Mouse (Mus musculus) limb, embryonic 13.5 days (tissue): ENCODE measurements around the gene Mymx. TPM values are rescaled to one million over a fixed set of nuclear protein-coding genes. Genes with fewer than 3 reads are reported as not detected.
"Not testable (repeated sequence)": the region's sequence is repeated elsewhere in the genome, so short reads cannot be mapped to it uniquely, and the experiment has no call there.

Experiments used
- ATAC-seq: fragments of 200-750 bp; cut with Nextera tagmentation; 2 replicates; pipeline ENCODE4 v1.8.0; 2017; ENCODE audit warnings: low read depth, moderate number of reproducible peaks, moderate TSS enrichment; ENCODE audit not compliant: low FRiP score
- H3K27ac ChIP-seq: fragments of 300-500 bp; sonication (generic); 2 replicates; pipeline ENCODE4 v1.5.1; 2015; ENCODE audit warnings: inconsistent platforms, mild to moderate bottlenecking, moderate library complexity
- H3K27me3 ChIP-seq: fragments of 300-500 bp; sonication (generic); 2 replicates; pipeline ENCODE4 v1.6.1; 2015; ENCODE audit warnings: mild to moderate bottlenecking, inconsistent platforms
- H3K36me3 ChIP-seq: fragments of 300-500 bp; sonication (generic); 2 replicates; pipeline ENCODE4 v1.6.1; 2015; ENCODE audit warnings: inconsistent platforms, mild to moderate bottlenecking, moderate library complexity
- H3K4me1 ChIP-seq: fragments of 300-500 bp; sonication (generic); 2 replicates; pipeline ENCODE4 v1.6.1; 2015; ENCODE audit warnings: inconsistent platforms
- H3K4me2 ChIP-seq: fragments of 300-500 bp; sonication (generic); replicated peaks from 2 replicates; pipeline ENCODE4 v1.6.1; 2015; ENCODE audit warnings: inconsistent platforms, mild to moderate bottlenecking, moderate library complexity
- H3K4me3 ChIP-seq: fragments of 300-500 bp; sonication (generic); 2 replicates; pipeline ENCODE4 v1.5.1; 2015; ENCODE audit warnings: moderate library complexity, mild to moderate bottlenecking, inconsistent platforms
- H3K9ac ChIP-seq: fragments of 300-500 bp; sonication (generic); 2 replicates; pipeline ENCODE4 v1.6.1; 2015; ENCODE audit warnings: mild to moderate bottlenecking, inconsistent platforms
- H3K9me3 ChIP-seq: fragments of 300-500 bp; sonication (generic); 2 replicates; pipeline ENCODE4 v1.6.1; 2016; ENCODE audit warnings: inconsistent platforms
- WGBS: fragments of 180-500 bp; shearing (Covaris S2); methylation state at CpG from one replicate; pipeline ENCODE4 v1.1.7; 2015; 5-methylcytosine and 5-hydroxymethylcytosine counted together
- polyA plus RNA-seq: library from polyadenylated mRNA; unstranded; fragments of >200 nt; fragmentation: Nextera tagmentation; extraction: Ambion mirVana; gene quantifications from 2 replicates; pipeline ENCODE4 v1.2.1, GENCODE M21; 2015

Mymx gene
- polyA plus RNA-seq, 1 experiment from 2014 or later = 26.7 TPM

DNA sequence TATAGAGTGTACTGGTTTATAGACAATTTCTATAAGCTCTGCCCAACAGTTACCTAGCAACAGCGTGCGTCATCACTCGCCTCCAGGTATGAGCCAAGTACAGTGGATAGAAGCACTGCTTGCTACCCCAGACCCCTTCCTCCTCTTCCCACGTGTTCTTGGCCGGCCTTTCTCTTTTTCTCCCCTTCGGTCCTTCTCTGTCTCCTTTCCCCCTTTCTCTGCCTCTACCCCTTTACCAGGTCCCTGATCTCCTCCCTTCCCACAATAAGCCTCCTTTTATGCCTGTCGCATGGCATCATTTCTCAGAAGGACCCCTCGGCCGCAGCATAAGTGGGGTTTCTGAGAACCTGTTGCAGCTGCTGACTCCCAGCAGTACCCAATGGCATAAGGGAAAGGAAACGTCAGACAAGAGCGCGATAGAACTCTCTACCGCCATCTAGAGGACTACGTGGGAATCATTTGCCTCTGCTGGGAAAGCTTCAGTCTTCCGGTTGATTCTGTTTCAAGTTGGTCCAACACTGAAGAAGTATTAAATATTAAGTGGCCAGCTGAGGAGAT lies 24.8 kb upstream of the Mymx start:
- ATAC-seq = no peak; the same call in 1 of the 2 replicates
- Histone ChIP-seq H3K27ac (no peak overlapping the region), H3K9ac (no peak overlapping the region), H3K4me3 (no peak overlapping the region), H3K36me3 (no peaks in the 10 kb centered on the region), H3K4me1 (peaks cover 5% of the 10 kb centered on the region; the same call in 1 of the 2 replicates), H3K27me3 (peaks cover 5% of the 10 kb centered on the region; the same call in 1 of the 2 replicates), H3K4me2 (peak overlapping the region; percentile 41), H3K9me3 (no peaks in the 10 kb centered on the region)
- 27% methylated on average over 15 of the region's 15 CpGs for WGBS

DNA sequence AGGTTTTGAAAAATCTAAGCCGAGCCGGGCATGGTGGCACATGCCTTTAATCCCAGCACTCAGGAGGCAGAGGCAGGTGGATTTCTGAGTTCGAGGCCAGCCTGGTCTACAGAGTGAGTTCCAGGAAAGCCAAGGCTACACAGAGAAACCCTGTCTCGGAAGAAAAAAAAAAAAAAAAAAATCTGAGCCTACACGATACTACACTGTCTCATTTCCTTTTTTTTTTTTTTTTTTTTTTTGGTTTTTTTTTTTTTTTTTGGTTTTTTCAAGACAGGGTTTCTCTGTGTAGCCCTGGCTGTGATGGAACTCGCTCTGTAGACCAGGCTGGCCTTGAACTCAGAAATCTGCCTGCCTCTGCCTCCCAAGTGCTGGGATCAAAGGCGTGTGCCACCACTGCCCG lies 21.5 kb upstream of the Mymx start:
- not testable (repeated sequence) for H3K4me2 ChIP-seq, H3K9ac ChIP-seq, H3K9me3 ChIP-seq, H3K36me3 ChIP-seq, ATAC-seq, H3K4me3 ChIP-seq, H3K27me3 ChIP-seq, H3K27ac ChIP-seq
- whole genome bisulfite sequencing = 90% methylated on average over 8 of the region's 8 CpGs
- peaks cover 12% of the 10 kb centered on the region for H3K4me1 ChIP-seq

DNA sequence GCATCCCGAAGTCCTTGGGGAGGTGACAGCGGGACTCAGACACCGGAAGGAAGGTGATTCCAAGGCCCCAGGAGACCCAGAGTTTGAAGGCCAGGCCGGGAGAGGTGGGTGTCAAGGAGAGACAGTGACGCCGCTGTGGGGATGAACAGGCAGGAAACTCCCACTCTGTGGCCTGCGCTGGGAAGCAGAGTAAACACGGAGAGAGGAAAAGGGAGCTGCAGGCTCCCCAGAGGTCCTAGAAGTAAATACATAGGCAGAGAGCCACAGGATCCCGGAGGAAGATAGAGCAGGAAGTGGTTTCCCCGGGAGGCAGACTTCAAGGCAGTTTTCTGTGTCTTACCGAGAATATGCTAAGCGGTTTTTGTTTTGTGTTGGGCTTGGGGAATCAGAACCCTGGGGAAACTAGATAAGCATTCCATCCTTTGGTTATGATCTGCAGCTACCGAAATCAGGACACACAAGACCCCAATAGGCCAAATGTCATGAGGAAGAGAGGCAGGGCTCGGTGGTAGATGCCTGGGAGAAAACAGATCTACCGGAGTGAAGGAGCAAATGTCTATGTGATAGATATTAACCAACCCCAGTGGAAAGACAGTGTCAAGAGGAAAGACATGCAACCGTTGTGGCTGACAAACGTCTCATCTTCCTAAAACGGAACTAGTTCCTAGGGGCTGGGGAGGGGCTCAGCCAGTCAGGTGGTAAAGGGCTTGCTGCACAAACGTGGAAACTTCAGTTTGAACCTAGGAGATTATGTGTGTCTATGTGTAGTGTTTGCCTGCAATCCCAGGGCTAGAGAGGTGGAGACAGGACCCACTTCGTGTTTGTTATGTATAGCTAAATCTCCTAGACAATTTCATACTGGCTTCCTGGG lies 17.7 kb upstream of the Mymx start:
- H3K9me3 ChIP-seq = no peaks in the 10 kb centered on the region
- peak overlapping the region; percentile 61 for H3K9ac ChIP-seq
- no peak for ATAC-seq
- H3K4me2 ChIP-seq = peak overlapping the region; percentile 54
- H3K4me3 ChIP-seq = peak overlapping the region; percentile 26
- H3K36me3 ChIP-seq = no peaks in the 10 kb centered on the region
- 25% methylated on average over 20 of the region's 20 CpGs for WGBS
- no peaks in the 10 kb centered on the region for H3K27me3 ChIP-seq
- H3K27ac ChIP-seq = peak overlapping the region; percentile 28; the same call in 1 of the 2 replicates
- peaks cover 12% of the 10 kb centered on the region for H3K4me1 ChIP-seq

DNA sequence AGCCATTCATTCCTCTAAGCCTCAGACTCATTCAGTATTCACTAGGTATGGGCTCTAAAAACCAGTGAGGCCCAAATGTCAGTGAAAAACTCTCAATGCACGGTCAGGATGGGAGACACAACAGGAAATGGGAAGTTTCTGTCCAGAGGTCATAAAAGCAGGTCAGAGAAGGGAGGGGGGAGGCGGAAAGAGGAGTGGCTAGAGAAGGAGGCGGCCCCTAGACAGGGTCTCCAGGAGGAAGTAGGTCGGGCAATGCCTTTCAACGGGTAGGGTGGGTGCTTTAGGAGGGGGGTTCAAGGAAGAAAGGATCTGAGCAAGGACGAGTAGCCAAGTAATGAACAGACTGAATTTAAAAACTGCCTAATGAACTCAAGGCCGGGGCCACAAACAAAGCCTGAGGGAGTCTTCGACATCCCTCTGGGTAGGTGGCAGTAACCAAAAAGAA lies 17.1 kb upstream of the Mymx start:
- H3K27me3 ChIP-seq = no peaks in the 10 kb centered on the region
- peak overlapping the region; percentile 54 for H3K4me2 ChIP-seq
- H3K36me3 ChIP-seq = no peaks in the 10 kb centered on the region
- H3K4me3 ChIP-seq = peak overlapping the region; percentile 26
- WGBS = 12% methylated on average over 8 of the region's 8 CpGs
- H3K4me1 ChIP-seq = peaks cover 12% of the 10 kb centered on the region
- H3K27ac ChIP-seq = peak overlapping the region; percentile 28; the same call in 1 of the 2 replicates
- peak overlapping the region; percentile 61; the same call in 1 of the 2 replicates for H3K9ac ChIP-seq
- 0 out of 2 replicates have a peak, but pooled peaks have one; percentile 26 for ATAC-seq
- no peaks in the 10 kb centered on the region for H3K9me3 ChIP-seq

DNA sequence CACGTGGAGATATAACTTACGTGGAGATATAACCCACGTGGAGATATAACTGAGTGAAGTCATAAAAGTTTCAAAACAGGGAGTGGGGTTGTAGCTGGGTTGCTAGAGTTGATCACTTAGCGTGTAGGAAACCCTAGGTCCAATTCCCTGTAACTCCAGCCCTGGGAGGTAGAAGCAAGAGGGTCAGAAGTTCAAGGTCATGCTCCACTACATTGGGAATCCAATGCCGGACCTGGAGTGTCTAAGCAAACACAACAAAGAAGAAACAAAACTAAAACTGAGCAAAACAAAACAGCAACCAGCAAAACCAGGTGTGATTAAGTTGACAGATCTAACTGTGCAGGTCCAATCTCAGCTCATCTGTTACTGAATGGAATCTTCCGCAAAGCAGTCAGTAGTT lies 15.8 kb upstream of the Mymx start:
- H3K36me3 ChIP-seq = no peaks in the 10 kb centered on the region
- no peak for ATAC-seq

DNA sequence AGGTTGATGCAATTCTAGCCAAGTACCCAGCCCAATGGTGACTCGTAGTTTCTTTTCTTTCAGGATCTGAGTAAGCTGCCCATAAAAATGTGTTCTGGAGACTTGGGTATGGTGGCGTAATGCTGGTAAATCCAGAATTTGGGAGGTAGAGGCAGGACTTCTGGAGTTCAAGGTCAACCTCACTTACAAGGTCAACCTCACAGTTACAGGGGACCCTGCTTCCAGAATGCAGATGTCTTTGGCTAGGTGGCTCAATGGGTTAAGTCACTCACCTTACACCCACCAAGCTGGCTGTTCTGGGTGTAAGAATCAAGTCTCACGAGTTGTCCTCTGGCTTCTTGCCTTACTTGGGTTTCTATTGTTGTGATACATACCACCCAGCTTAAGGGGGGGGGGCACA lies 14.8 kb upstream of the Mymx start:
- no peak overlapping the region for H3K4me2 ChIP-seq
- ATAC-seq = no peak

More for the DNA sequence above, 15.8 kb upstream of the Mymx start:
- Histone ChIP-seq H3K9ac (no peak overlapping the region), H3K4me1 (peaks cover 12% of the 10 kb centered on the region), H3K27ac (no peak overlapping the region), H3K9me3 (no peaks in the 10 kb centered on the region), H3K4me2 (no peak overlapping the region), H3K4me3 (no peak overlapping the region), H3K27me3 (no peaks in the 10 kb centered on the region)
- WGBS = 89% methylated on average over 6 of the region's 6 CpGs

DNA sequence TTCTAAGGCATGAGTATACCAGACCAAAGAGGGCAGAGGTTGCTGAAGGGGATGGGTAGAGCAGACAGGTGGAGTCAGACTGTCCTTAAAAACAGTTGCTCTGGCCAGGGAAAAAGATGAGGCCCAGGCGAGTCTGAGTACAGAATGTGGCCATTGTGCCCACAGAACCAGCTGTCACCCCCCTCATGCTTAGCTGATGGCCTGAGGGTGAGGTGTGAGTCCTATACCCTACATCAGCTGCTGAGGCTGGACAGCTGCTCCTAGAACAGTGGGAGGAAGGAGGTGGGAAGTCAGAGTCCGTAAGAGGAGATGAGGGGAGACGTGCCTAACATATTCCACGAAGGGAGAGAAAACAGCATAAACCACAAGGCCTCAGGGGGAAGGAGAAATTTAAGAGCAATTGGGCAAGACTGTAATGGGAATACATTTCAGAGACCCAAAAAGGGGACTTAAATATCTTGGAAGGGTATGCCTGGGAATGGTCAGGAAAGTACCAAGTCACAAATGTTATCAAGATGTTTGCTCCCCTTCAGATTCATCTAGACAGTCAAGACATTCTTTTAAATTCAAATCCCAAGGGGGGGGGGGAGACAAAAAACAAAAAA lies 14.2 kb upstream of the Mymx start:
- 41% methylated on average over 4 of the region's 4 CpGs for WGBS
- Histone ChIP-seq H3K36me3 (no peaks in the 10 kb centered on the region), H3K4me3 (no peak overlapping the region), H3K27me3 (no peaks in the 10 kb centered on the region), H3K27ac (no peak overlapping the region; the same call in 1 of the 2 replicates), H3K9me3 (no peaks in the 10 kb centered on the region), H3K9ac (no peak overlapping the region), H3K4me2 (no peak overlapping the region), H3K4me1 (peaks cover 12% of the 10 kb centered on the region)
- no peak for ATAC-seq

More for the DNA sequence above, 14.8 kb upstream of the Mymx start:
- H3K27me3 ChIP-seq = no peaks in the 10 kb centered on the region
- no peak overlapping the region for H3K4me3 ChIP-seq
- H3K9ac ChIP-seq = no peak overlapping the region
- no peaks in the 10 kb centered on the region for H3K9me3 ChIP-seq
- peaks cover 12% of the 10 kb centered on the region for H3K4me1 ChIP-seq
- no peak overlapping the region for H3K27ac ChIP-seq
- 74% methylated on average over 3 of the region's 3 CpGs for WGBS
- H3K36me3 ChIP-seq = no peaks in the 10 kb centered on the region

DNA sequence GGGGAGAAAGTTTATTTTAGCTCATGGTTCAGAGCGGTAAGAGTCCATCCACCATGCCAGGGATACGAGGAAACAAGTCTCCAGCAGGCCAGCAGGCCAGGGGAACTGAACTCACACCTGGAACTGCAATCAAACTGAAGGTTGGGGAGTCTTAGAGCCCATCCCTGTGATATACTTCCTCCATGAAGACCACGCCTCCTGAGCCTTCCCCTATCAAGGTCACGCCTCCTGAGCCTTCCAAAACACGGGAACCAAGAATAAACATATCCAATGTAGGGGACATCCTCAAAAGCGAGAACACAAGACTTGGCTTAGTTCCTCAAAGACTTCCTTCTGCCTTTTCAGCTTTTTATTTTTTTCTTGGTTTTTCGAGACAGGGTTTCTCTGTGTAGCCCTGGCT lies 11.0 kb upstream of the Mymx start:
- H3K4me2 ChIP-seq = no peak overlapping the region
- no peaks in the 10 kb centered on the region for H3K9me3 ChIP-seq
- H3K9ac ChIP-seq = no peak overlapping the region
- ATAC-seq = no peak
- H3K4me3 ChIP-seq = no peak overlapping the region
- no peaks in the 10 kb centered on the region for H3K27me3 ChIP-seq
- H3K36me3 ChIP-seq = no peaks in the 10 kb centered on the region
- no peaks in the 10 kb centered on the region for H3K4me1 ChIP-seq
- WGBS = 84% methylated on average over 7 of the region's 7 CpGs
- H3K27ac ChIP-seq = no peak overlapping the region

DNA sequence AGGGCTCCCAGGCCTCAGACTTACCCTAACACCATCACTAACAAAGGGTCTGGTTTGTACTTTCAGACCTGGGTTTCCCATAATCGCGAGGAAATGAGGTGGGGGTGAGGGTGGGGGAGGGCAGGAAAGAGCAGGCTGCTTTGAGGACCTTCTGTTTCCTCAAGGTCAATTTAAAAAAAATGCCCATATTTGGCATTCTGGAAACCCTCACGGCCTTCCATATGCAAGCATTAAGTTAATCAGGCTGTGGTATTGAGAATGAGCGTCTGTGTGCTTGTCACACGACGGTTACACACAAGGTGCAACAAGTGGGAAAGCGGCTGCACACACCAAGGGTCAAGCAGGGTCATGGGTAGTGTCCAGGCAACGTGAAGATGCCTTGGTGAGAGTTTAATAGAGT lies 10.1 kb upstream of the Mymx start:
- WGBS = 70% methylated on average over 8 of the region's 8 CpGs

DNA sequence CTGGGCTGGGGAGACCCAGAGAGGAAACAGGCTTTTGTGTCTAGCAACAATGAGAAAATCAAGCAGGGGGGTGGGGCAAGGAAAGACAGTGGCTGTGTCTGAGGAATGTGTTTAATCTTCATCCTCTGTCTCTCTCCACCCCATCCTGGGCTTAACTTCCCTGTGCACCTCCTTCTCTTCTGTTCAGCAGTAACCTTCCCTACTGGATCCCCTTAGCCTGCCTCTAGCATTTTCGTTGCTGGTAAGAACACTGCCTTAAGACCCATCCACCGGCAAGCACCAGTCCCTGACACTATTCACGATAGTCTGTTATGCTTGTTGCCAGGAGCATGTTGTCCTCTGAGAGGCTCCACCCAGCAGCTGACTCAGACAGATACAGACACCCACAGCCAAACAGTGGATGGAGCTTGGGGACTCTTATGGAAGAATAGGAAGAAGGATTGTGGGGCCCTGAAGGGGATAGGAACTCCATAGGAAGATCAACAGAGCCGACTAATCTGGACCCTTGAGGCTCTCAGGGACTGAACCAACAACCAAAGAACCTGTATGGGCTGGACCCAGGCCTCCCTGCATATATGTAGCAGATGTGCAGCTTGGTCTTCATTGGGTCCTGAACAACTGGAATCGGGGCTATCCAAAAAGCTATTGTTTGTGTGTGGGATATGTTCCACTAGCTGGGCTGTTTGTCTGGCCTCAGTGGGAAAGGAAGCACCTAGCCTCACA lies 8.4 kb upstream of the Mymx start:
- H3K4me3 ChIP-seq = no peak overlapping the region
- H3K9me3 ChIP-seq = no peaks in the 10 kb centered on the region
- no peak overlapping the region for H3K27ac ChIP-seq
- ATAC-seq = no peak
- no peaks in the 10 kb centered on the region for H3K36me3 ChIP-seq
- no peak overlapping the region for H3K9ac ChIP-seq
- no peaks in the 10 kb centered on the region for H3K27me3 ChIP-seq
- H3K4me1 ChIP-seq = no peaks in the 10 kb centered on the region
- no peak overlapping the region for H3K4me2 ChIP-seq
- 42% methylated on average over 5 of the region's 5 CpGs for WGBS

More for the DNA sequence above, 10.1 kb upstream of the Mymx start:
- no peaks in the 10 kb centered on the region for H3K27me3 ChIP-seq
- H3K9me3 ChIP-seq = no peaks in the 10 kb centered on the region
- no peak overlapping the region for H3K27ac ChIP-seq
- H3K36me3 ChIP-seq = no peaks in the 10 kb centered on the region
- H3K9ac ChIP-seq = no peak overlapping the region
- no peak overlapping the region for H3K4me3 ChIP-seq
- no peak overlapping the region for H3K4me2 ChIP-seq
- H3K4me1 ChIP-seq = no peaks in the 10 kb centered on the region
- ATAC-seq = no peak

DNA sequence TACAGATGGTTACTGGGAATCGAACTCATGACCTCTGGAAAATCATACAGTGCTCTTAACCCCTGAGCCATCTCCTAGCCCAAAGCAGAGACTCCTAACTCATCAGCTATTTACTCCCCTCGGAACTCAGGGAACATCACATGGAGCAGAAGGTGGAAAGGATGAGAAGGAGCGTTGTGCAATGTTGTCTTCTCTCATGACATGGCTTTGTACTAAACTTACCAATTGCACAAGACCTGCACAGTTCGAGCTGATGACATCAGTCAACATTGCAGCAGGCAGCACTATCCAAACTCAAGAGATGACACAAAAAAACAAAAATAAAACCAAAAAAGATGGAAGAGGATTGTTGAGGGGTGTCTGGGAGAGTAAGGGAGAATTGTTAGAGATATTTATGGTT lies 6.5 kb upstream of the Mymx start:
- H3K4me2 ChIP-seq = no peak overlapping the region
- no peaks in the 10 kb centered on the region for H3K9me3 ChIP-seq
- H3K4me3 ChIP-seq = no peak overlapping the region
- no peaks in the 10 kb centered on the region for H3K27me3 ChIP-seq
- no peak overlapping the region for H3K9ac ChIP-seq
- 92% methylated on average over 4 of the region's 4 CpGs for WGBS
- no peak overlapping the region for H3K27ac ChIP-seq
- ATAC-seq = no peak
- H3K36me3 ChIP-seq = no peaks in the 10 kb centered on the region
- no peaks in the 10 kb centered on the region for H3K4me1 ChIP-seq
